Mouse (Mus musculus): Measurements from ENCODE around the gene Trir. TPM values are rescaled to one million over a fixed set of nuclear protein-coding genes. Genes with fewer than 3 reads are reported as not detected.

Trir gene
- polyA plus RNA-seq, 1 experiment from 2014 or later = 163 TPM

DNA sequence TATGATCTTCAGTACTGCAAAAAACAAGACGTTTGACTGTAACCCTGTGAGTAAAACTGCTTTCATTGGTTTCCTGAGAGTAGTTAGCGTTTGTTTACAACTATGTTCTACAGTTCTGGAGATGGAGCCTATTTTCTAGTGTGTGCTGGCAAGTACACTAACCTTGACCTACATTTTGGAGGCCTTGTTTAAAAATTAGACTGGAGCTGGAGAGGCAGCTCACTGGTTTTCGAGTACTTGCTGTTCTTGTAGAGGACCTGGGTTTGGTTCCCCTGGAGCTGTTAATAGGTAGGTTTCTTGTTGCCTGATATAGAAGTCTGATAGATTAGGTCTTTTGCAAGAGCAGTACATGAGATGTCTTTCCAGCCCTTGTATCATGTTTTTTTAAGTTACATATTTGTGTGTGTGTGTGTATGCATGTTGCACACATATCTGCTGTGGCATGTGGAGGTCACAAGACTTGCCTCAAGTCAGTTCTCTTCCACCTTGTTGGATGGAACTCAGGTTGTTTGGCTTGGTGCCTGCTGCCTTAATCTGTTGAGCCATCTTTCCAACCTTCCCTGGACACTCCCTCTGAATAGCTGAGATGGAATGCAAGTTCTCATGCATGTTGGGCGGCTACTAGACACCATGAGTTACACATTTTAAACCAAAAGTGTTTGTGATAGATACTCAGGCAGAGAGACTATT is 6.1 kb downstream of the Trir start:
- peaks cover 19% of the 10 kb centered on the region for H3K4me1 ChIP-seq (ENCODE audit: control insufficient read depth, insufficient read depth, low read length)
- H3K4me3 ChIP-seq (ENCODE audit: low read length) = no peak overlapping the region
- no peaks in the 10 kb centered on the region for H3K9me3 ChIP-seq (ENCODE audit: control insufficient read depth, low read length)
- H3K9ac ChIP-seq (ENCODE audit: low read depth, low read length) = no peak overlapping the region
- WGBS = 83% methylated on average over 4 of the region's 4 CpGs
- no peak overlapping the region for H3K4me2 ChIP-seq (replicated peaks; ENCODE audit: low read depth, low read length)
- no peak overlapping the region for H3K27ac ChIP-seq (ENCODE audit: low read depth, low read length)
- no peak for ATAC-seq (ENCODE audit: low FRiP score, low TSS enrichment)
- H3K36me3 ChIP-seq (ENCODE audit: control insufficient read depth, insufficient read depth, low read length) = peaks cover 42% of the 10 kb centered on the region
- H3K27me3 ChIP-seq (ENCODE audit: control insufficient read depth, insufficient read depth, low read length) = no peaks in the 10 kb centered on the region

DNA sequence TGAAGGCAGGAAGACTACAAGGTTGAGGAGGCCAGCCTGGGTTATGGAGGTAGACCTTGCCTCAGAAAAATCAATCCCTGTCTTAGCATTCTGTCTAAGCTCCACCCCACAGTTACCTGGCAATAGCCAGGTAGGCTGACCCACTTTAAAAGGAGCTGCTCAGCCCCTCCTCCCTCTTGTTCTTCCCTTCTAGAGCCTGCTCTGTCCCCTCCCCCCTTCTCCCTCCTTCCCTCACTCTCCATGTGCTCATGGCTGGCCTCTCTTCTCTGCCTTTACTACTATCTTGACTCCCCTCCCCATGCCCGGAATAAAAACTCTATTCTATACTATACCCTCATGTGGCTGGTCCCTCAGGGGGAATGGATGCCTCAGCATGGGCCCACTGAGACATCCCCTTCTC is 7.2 kb downstream of the Trir start:
- Histone ChIP-seq H3K36me3 (ENCODE audit: control insufficient read depth, insufficient read depth, low read length) (peaks cover 42% of the 10 kb centered on the region), H3K9me3 (ENCODE audit: control insufficient read depth, low read length) (no peaks in the 10 kb centered on the region), H3K4me1 (ENCODE audit: control insufficient read depth, insufficient read depth, low read length) (peaks cover 13% of the 10 kb centered on the region), H3K27me3 (ENCODE audit: control insufficient read depth, insufficient read depth, low read length) (no peaks in the 10 kb centered on the region), H3K9ac (ENCODE audit: low read depth, low read length) (no peak overlapping the region), H3K27ac (ENCODE audit: low read depth, low read length) (no peak overlapping the region), H3K4me3 (ENCODE audit: low read length) (no peak overlapping the region), H3K4me2 (replicated peaks; ENCODE audit: low read depth, low read length) (no peak overlapping the region)
- no peak for ATAC-seq (ENCODE audit: low FRiP score, low TSS enrichment)
- 71% methylated on average over 1 of the region's 1 CpGs for WGBS

DNA sequence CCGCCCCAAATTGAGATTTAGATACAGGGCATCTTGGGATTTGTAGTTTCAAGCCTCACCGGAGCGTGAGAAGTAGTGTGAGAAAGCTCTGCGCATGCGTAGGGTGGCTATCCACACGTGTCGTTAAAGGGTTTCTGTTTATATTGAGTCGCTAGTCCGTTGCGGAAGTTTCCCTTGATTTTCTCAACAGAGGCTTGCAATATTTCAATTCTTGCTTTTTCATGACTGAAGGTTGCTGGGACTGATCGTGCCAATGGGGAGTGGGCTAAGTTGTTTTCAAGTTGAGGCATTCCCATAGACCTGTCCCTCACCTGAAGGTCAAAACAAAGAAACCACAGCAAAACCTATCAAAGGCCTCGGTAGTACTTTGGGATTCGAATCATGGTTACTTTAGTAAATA is 8.1 kb downstream of the Trir start:
- peaks cover 36% of the 10 kb centered on the region for H3K36me3 ChIP-seq (ENCODE audit: control insufficient read depth, insufficient read depth, low read length)
- no peak for ATAC-seq (ENCODE audit: low FRiP score, low TSS enrichment)

DNA sequence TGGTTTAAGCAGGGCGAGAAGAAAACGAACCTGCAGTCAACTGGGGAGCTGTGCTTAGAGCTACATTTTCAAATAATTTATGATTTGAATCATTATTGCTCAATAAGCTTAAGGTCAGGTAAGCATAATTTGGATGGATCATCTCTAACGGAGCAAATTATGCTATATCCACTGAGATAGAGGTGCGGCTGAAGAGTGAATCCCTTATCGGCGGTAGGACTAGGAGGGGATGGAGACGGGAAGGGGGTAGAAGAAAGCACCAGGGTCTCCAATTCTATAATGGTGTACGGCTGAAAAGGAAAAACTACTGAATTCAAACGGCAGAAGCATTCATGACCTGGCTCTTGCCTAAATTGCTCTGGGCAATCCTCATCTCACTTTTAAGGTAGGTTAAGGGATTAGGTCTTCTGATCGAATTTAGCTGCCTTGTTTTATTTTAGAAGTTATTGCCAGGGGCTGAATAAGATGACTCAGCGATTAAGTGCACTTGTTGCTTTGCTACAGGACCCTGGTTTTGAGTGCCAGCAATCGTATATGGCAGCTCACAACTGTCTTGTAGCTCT is 8.6 kb downstream of the Trir start:
- peak overlapping the region; percentile 89 for H3K4me3 ChIP-seq (ENCODE audit: low read length)
- H3K27ac ChIP-seq (ENCODE audit: low read depth, low read length) = peak overlapping the region; percentile 96
- peaks cover 36% of the 10 kb centered on the region for H3K36me3 ChIP-seq (ENCODE audit: control insufficient read depth, insufficient read depth, low read length)
- H3K4me2 ChIP-seq (replicated peaks; ENCODE audit: low read depth, low read length) = peak overlapping the region; percentile 84
- no peak for ATAC-seq (ENCODE audit: low FRiP score, low TSS enrichment)
- peak overlapping the region; percentile 84 for H3K9ac ChIP-seq (ENCODE audit: low read depth, low read length)
- 5% methylated on average over 12 of the region's 12 CpGs for WGBS
- no peaks in the 10 kb centered on the region for H3K27me3 ChIP-seq (ENCODE audit: control insufficient read depth, insufficient read depth, low read length)
- peaks cover 13% of the 10 kb centered on the region; the same call in 1 of the 2 replicates for H3K4me1 ChIP-seq (ENCODE audit: control insufficient read depth, insufficient read depth, low read length)
- H3K9me3 ChIP-seq (ENCODE audit: control insufficient read depth, low read length) = no peaks in the 10 kb centered on the region

More for the DNA sequence above, 8.1 kb downstream of the Trir start:
- peaks cover 13% of the 10 kb centered on the region; the same call in 1 of the 2 replicates for H3K4me1 ChIP-seq (ENCODE audit: control insufficient read depth, insufficient read depth, low read length)
- WGBS = 3% methylated on average over 13 of the region's 13 CpGs
- H3K4me2 ChIP-seq (replicated peaks; ENCODE audit: low read depth, low read length) = peak overlapping the region; percentile 84
- H3K27ac ChIP-seq (ENCODE audit: low read depth, low read length) = no peak overlapping the region; the same call in 1 of the 2 replicates
- H3K9ac ChIP-seq (ENCODE audit: low read depth, low read length) = peak overlapping the region; percentile 84
- H3K27me3 ChIP-seq (ENCODE audit: control insufficient read depth, insufficient read depth, low read length) = no peaks in the 10 kb centered on the region
- peak overlapping the region; percentile 89 for H3K4me3 ChIP-seq (ENCODE audit: low read length)
- no peaks in the 10 kb centered on the region for H3K9me3 ChIP-seq (ENCODE audit: control insufficient read depth, low read length)

DNA sequence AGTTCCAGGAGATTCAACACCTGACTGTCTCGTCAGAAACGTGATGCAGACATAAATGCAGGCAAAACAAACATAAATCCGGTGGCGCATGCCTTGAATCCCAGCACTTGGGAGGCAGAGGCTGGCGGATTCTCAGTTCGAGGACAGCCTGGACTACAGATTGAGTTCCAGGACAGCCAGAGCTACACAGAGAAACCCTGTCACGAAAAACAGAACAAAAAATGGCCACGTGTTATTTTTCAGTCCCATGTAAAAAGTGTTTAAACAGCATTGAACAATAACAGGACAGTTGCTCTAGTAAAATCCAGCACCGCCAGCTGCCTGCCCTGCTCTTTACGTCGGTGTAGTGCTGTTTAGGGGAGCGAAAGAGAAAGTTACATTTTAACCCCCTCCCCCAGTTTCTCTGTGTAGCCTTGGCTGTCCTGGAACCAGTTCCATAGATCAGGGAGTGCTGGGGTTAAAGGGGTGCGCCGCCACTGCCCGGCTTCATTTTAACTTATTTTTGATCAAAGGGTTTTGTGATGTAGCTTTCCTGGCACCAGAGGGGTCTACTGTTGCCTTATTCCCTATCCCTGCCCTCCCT is 9.2 kb downstream of the Trir start:
- peak overlapping the region; percentile 84 for H3K9ac ChIP-seq (ENCODE audit: low read depth, low read length)
- H3K27me3 ChIP-seq (ENCODE audit: control insufficient read depth, insufficient read depth, low read length) = no peaks in the 10 kb centered on the region
- WGBS = 1% methylated on average over 15 of the region's 15 CpGs
- peaks cover 13% of the 10 kb centered on the region; the same call in 1 of the 2 replicates for H3K4me1 ChIP-seq (ENCODE audit: control insufficient read depth, insufficient read depth, low read length)
- H3K9me3 ChIP-seq (ENCODE audit: control insufficient read depth, low read length) = no peaks in the 10 kb centered on the region
- H3K4me2 ChIP-seq (replicated peaks; ENCODE audit: low read depth, low read length) = peak overlapping the region; percentile 84
- H3K27ac ChIP-seq (ENCODE audit: low read depth, low read length) = peak overlapping the region; percentile 96
- ATAC-seq (ENCODE audit: low FRiP score, low TSS enrichment) = no peak
- peaks cover 37% of the 10 kb centered on the region for H3K36me3 ChIP-seq (ENCODE audit: control insufficient read depth, insufficient read depth, low read length)
- H3K4me3 ChIP-seq (ENCODE audit: low read length) = peak overlapping the region; percentile 89

DNA sequence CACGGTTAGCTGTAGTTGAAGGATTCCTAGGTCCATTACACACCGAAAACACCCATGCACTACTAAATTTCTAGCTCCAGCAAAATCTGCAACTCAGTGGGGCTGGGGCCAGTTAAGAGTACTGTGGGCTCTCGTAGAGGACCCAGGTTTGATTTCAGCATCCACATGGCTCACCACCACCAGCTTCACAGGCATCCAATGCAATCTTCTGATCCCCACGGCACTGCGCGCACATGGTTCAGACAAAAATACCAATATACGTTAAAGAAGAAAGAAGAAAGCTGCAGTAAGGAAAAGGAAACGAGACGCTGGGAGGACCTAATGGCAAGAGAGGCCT is 9.7 kb downstream of the Trir start:
- Histone ChIP-seq H3K36me3 (ENCODE audit: control insufficient read depth, insufficient read depth, low read length) (peaks cover 38% of the 10 kb centered on the region), H3K27me3 (ENCODE audit: control insufficient read depth, insufficient read depth, low read length) (no peaks in the 10 kb centered on the region), H3K4me2 (replicated peaks; ENCODE audit: low read depth, low read length) (peak overlapping the region; percentile 84), H3K9ac (ENCODE audit: low read depth, low read length) (peak overlapping the region; percentile 84), H3K4me3 (ENCODE audit: low read length) (peak overlapping the region; percentile 89), H3K9me3 (ENCODE audit: control insufficient read depth, low read length) (no peaks in the 10 kb centered on the region), H3K27ac (ENCODE audit: low read depth, low read length) (peak overlapping the region; percentile 96), H3K4me1 (ENCODE audit: control insufficient read depth, insufficient read depth, low read length) (peaks cover 13% of the 10 kb centered on the region; the same call in 1 of the 2 replicates)
- peak; percentile 30; the same call in 1 of the 2 replicates for ATAC-seq (ENCODE audit: low FRiP score, low TSS enrichment)
- 0% methylated on average over 9 of the region's 9 CpGs for WGBS

DNA sequence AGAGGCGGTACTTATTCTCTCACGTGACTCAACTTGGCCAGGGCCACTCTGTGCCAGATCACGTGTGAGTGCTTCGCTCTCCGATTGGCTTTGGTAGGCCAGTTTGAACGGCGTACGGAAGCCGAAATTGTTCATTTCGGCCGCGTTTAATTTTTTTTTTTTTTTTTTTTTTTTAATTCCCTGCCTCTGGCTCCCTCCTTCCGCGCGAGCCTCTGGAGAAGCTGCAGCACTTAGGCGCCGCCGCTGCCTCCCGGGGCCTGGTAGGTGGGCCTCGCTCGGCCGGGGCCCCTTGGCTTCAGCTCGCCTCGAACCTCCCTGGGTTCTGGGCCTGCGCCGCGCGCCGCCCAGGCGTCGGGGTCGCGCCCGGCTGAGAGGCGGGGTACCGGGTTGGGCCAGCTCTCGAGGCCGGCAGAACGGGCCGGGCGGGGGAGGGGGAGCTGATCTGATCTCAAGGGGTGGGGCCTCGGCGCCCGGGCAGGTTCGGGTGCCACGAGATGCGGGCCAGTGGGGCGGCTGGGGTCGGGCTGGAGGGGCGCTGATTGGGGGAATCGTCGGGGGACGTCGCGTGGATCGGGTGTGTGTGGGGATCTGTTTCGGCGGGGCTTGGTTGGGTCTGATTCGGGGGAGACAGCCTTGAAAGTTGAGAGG is 10.2 kb downstream of the Trir start, which contains the start of gene Tnpo2:
Tnpo2 (plus strand) TSS at position 198 of the 648 bp plus-strand sequence.
- no peaks in the 10 kb centered on the region for H3K9me3 ChIP-seq (ENCODE audit: control insufficient read depth, low read length)
- ATAC-seq (ENCODE audit: low FRiP score, low TSS enrichment) = peak; percentile 92
- peaks cover 13% of the 10 kb centered on the region; the same call in 1 of the 2 replicates for H3K4me1 ChIP-seq (ENCODE audit: control insufficient read depth, insufficient read depth, low read length)
- H3K36me3 ChIP-seq (ENCODE audit: control insufficient read depth, insufficient read depth, low read length) = peaks cover 38% of the 10 kb centered on the region
- H3K27me3 ChIP-seq (ENCODE audit: control insufficient read depth, insufficient read depth, low read length) = no peaks in the 10 kb centered on the region
- peak within 1 kb of the TSS; percentile 96 for H3K27ac ChIP-seq (ENCODE audit: low read depth, low read length)
- H3K4me3 ChIP-seq (ENCODE audit: low read length) = peak within 1 kb of the TSS; percentile 89
- under 1% methylated on average over 59 of the region's 59 CpGs for WGBS
- peak within 1 kb of the TSS; percentile 84 for H3K9ac ChIP-seq (ENCODE audit: low read depth, low read length)
- H3K4me2 ChIP-seq (replicated peaks; ENCODE audit: low read depth, low read length) = peak within 1 kb of the TSS; percentile 86

DNA sequence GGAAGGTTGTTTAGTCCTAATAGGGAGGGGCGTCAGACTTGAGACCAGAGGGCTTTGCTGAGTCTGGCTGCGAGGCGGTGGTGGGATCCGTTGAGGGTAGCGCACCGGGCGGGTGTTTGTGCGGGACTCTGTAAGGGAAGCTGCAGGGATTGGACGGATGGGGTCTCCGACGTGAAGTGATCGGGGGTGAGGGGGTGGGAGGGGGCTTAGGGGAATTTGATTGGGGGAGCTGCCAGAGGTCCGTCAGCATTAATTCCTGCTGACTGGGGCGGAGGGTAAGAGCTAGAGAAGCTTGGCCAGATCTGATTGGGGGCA is 10.7 kb downstream of the Trir start:
- Histone ChIP-seq H3K27ac (ENCODE audit: low read depth, low read length) (peak overlapping the region; percentile 96), H3K4me2 (replicated peaks; ENCODE audit: low read depth, low read length) (peak overlapping the region; percentile 86), H3K9me3 (ENCODE audit: control insufficient read depth, low read length) (no peaks in the 10 kb centered on the region), H3K4me3 (ENCODE audit: low read length) (peak overlapping the region; percentile 89), H3K4me1 (ENCODE audit: control insufficient read depth, insufficient read depth, low read length) (peaks cover 13% of the 10 kb centered on the region; the same call in 1 of the 2 replicates), H3K9ac (ENCODE audit: low read depth, low read length) (peak overlapping the region; percentile 84), H3K36me3 (ENCODE audit: control insufficient read depth, insufficient read depth, low read length) (peaks cover 38% of the 10 kb centered on the region), H3K27me3 (ENCODE audit: control insufficient read depth, insufficient read depth, low read length) (no peaks in the 10 kb centered on the region)
- 2% methylated on average over 14 of the region's 14 CpGs for WGBS
- peak; percentile 67; the same call in 1 of the 2 replicates for ATAC-seq (ENCODE audit: low FRiP score, low TSS enrichment)
